Mouse (Mus musculus): ENCODE data around the gene Olfr533.
"Not testable (repeated sequence)": the region's sequence is repeated elsewhere in the genome, so short reads cannot be mapped to it uniquely, and the experiment has no call there.

Olfr533 gene

DNA sequence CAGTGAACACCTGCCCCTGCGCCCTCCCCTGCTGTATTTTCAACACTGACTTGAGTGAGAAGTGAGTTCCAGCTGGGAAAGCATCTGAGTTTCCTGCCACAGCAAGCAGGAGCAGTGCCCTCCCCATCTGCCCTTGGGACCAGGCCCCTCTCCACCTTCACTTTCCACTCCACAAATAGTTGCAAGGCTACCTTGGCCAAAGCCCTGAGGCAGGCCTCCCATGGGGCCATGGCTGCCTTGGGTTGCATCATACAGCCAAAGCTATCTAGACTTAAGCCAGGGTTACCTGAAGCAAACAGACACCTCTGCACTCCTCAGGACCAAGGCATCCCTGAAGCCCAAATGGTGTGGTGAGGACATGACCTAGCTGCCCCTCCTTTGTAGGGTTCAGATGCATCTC is at the start of gene Olfr533:
TSS of gene Olfr533 (plus strand) at position 301 of the 400 bp plus-strand sequence.
- DNase-seq, result not testable (repeated sequence)

- no peak for DNase-seq
Measured at GRCm38 (mm10) chr7:140421539-140421938, 41.6 kb upstream of the Olfr533 start, which contains the start of gene Olfr532. TSS of gene Olfr532 (minus strand) at chr7:140421639.

DNA sequence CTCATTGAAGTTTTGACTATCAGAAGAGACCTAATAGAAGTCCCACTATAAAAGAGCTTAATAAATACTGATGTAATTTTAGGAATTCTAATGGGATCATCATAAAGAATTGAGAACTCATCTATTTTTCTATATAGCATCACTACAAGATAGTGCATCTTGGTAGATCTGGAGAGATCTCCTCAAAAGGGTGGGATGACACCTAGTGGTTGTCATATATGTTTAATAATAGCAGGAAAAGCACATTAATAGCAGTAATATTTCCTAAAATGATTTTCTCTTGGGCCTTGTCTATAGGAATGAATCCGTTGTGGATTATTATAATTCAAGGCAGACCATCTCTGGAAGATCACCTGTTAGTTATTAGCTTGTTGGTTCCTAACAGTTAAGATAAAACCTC is 20.0 kb upstream of the Olfr533 start:
- no peak for DNase-seq

DNA sequence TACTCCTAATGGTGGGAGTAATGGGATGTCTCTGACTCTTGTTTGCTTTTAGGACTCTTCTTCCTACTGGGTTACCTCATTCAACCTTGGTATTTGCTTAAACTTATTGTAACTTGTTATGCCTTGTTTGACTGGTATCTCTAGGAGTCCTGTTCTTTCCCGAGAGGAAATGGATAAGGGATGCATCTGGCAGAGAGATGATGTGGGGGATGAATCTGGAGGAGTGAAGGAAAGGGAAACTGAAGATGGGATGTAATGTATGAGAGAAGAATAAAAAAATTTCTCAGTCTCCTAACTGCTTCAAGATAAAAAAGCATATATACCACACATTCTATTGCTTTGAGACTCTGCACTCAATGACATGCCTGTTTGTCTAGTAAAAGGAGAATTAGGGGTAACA is 14.7 kb downstream of the Olfr533 start:
- DNase-seq, result no peak

GRCm38 (mm10) chr7:140478733-140479132 is 15.6 kb downstream of the Olfr533 start:
- DNase-seq, result no peak

DNA sequence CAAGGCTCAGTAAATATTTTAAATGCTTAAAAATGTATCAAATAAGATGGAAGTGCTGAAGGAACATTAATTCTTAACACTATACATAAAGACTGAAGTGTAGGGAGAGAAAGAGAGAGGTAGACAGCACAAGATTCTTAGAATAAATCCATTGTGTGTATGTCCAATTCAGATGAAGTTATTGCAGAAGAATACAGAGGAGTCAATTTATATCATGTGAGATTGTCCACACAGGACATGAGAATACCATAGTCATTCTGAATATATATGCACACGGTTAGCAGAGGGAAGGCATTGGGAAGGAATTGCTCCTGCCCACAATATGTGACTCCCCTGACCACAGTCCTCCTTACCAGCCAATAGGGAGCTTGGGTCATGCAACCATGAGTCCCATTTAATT is 20.7 kb downstream of the Olfr533 start, which contains the start of gene Olfr535:
TSS of gene Olfr535 (plus strand) at position 301 of the 400 bp plus-strand sequence.
- no peak for DNase-seq

DNA sequence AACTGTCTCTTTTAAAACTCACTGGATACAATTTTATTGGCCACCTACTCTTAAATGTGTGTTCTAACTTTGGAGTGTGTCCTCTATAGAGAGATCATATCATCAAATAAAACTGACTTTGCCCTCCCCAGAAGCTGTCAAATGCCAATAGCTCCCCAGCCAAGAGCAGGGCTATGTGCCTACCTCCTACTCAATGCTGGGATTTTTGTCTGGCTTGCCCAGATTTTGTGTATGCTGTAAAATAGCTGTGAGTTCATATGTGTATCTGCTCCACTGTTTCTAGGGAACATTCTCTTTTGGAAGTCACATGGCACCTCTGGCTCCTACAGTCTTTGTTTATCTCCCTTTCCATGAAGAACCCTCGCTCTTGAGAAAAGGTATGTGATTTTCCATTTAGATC is 25.8 kb downstream of the Olfr533 start:
- no peak for DNase-seq

DNA sequence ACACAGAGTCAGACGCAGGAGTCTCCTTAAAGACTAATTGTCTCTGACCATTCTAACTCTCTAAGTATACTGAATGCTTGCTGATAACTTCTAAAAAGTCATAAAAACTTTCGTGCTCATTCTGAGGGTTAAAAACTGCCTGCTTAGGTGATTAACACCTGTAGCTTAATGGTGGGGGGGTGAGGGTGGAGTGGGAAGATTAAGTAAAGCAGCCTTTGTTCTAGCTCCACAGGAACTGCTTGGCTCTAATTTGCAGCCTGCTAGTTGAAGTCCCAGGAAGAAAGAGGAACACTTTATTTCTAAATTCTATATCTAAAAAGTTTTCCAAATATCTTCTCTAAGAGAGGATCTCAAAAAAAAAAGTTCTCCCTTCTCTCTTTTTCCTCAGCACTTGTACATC is 31.1 kb downstream of the Olfr533 start:
- no peak for DNase-seq

DNA sequence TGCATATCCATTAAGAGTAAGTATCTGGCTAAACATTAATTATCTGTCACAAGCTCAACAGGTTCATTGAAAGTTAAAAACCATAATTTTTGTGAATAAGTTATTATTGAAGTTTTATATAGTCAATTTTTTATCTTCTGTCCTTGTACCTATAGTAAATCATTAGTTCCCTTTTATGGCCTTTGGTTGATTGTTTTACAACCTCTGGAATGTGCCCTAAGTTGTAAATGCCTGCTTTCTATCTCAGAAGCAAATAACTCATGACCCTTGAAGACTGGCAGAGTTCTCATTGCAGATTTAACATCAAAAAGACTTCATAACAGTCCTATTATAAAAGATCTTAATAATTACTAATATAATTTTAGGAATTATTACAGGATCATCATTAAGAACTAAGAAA is 31.5 kb downstream of the Olfr533 start:
- DNase-seq, result no peak

GRCm38 (mm10) chr7:140507346-140508021 is 44.3 kb downstream of the Olfr533 start, which contains the start of gene Olfr536:
TSS of gene Olfr536 (minus strand) at chr7:140507396.
- DNase-seq, result peak; percentile 15
